Mouse (Mus musculus) heart, embryonic 16.5 days (tissue): ENCODE measurements around the gene Fra10ac1. TPM values are rescaled to one million over a fixed set of nuclear protein-coding genes. Genes with fewer than 3 reads are reported as not detected.
A peak's percentile ranks its signal among the peaks of the same experiment; 100 is the strongest.

Source experiments
- ATAC-seq: fragments of 200-750 bp; cut with Nextera tagmentation; replicated peaks from 2 replicates; pipeline ENCODE4 v1.8.0; 2017; ENCODE audit warnings: moderate number of reproducible peaks; ENCODE audit not compliant: insufficient read depth, low FRiP score; ENCODE audit errors: extremely low read depth
- H3K27ac ChIP-seq: fragments of 300-500 bp; sonication (generic); 2 replicates; pipeline ENCODE4 v1.5.1; 2014; ENCODE audit warnings: mild to moderate bottlenecking, low read length, control low read depth, moderate library complexity
- H3K27me3 ChIP-seq: fragments of 300-500 bp; sonication (generic); 2 replicates; pipeline ENCODE4 v1.6.1; 2014; ENCODE audit warnings: low read length, mixed read lengths; ENCODE audit not compliant: control insufficient read depth, insufficient read depth
- H3K36me3 ChIP-seq: fragments of 300-500 bp; sonication (generic); 2 replicates; pipeline ENCODE4 v1.6.1; 2014; ENCODE audit not compliant: control insufficient read depth, insufficient read depth
- H3K4me1 ChIP-seq: fragments of 300-500 bp; sonication (generic); 2 replicates; pipeline ENCODE4 v1.6.1; 2014; ENCODE audit warnings: low read length, mixed read lengths; ENCODE audit not compliant: control insufficient read depth, insufficient read depth
- H3K4me2 ChIP-seq: fragments of 300-500 bp; sonication (generic); 2 replicates; pipeline ENCODE4 v1.6.1; 2014; ENCODE audit warnings: low read depth, mild to moderate bottlenecking, control low read depth, low read length
- H3K4me3 ChIP-seq: fragments of 300-500 bp; sonication (generic); 2 replicates; pipeline ENCODE4 v1.5.1; 2014; ENCODE audit warnings: mild to moderate bottlenecking, control low read depth, low read length
- H3K9ac ChIP-seq: fragments of 300-500 bp; sonication (generic); 2 replicates; pipeline ENCODE4 v1.6.1; 2014; ENCODE audit warnings: low read length, control low read depth
- H3K9me3 ChIP-seq: fragments of 300-500 bp; sonication (generic); replicated peaks from 2 replicates; pipeline ENCODE4 v1.6.1; 2016; ENCODE audit warnings: low read length; ENCODE audit not compliant: control insufficient read depth
- WGBS: fragments of 180-500 bp; shearing (Covaris S2); extraction: QIAGEN DNeasy Blood & Tissue Kit; methylation state at CpG from one replicate; pipeline ENCODE4 v1.1.7; 2014; 5-methylcytosine and 5-hydroxymethylcytosine counted together
- polyA plus RNA-seq: library from polyadenylated mRNA; unstranded; fragments of >200 nt; fragmentation: Nextera tagmentation; extraction: Ambion mirVana; gene quantifications from 2 replicates; pipeline ENCODE4 v1.2.1, GENCODE M21; 2015

The Fra10ac1 gene
- polyA plus RNA-seq, 1 experiment from 2014 or later: 29.2 TPM

DNA sequence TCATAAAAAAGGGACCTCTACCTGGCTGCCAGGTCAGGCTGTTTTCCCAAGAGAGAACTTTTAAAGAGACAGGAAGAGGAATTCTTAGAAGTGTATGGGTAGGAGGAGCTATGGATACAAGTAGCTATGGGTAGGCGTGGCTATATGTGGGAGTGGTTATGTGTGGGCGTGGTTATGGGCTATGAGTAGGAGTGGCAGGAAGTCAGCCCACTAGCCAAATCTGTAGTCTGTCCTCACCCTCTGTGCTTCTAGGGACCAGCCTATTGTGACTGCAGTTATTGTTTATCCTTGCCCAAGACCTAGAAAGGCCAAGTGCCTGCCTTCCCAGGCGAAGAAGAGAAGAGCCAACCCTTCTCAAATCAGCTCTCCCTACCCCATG is 13.9 kb upstream of the Fra10ac1 start:
- H3K4me1 ChIP-seq: no peaks in the 10 kb centered on the region
- no peak overlapping the region for H3K4me3 ChIP-seq
- H3K36me3 ChIP-seq: no peaks in the 10 kb centered on the region
- no peak overlapping the region for H3K9ac ChIP-seq
- H3K27me3 ChIP-seq: no peaks in the 10 kb centered on the region
- no peaks in the 10 kb centered on the region for H3K9me3 ChIP-seq
- no peak overlapping the region for H3K27ac ChIP-seq
- WGBS: 36% methylated on average over 3 of the region's 3 CpGs
- H3K4me2 ChIP-seq: no peak overlapping the region
- ATAC-seq: no peak; the same call in 1 of the 2 replicates

- Histone ChIP-seq H3K4me1 (no peaks in the 10 kb centered on the region), H3K27ac (no peak overlapping the region), H3K9ac (no peak overlapping the region), H3K9me3 (no peaks in the 10 kb centered on the region), H3K36me3 (no peaks in the 10 kb centered on the region), H3K27me3 (no peaks in the 10 kb centered on the region), H3K4me3 (no peak overlapping the region), H3K4me2 (no peak overlapping the region)
- 65% methylated on average over 5 of the region's 5 CpGs for WGBS
- no peak for ATAC-seq
Measured at GRCm38 (mm10) chr19:38236526-38236925, 12.6 kb upstream of the Fra10ac1 start.

DNA sequence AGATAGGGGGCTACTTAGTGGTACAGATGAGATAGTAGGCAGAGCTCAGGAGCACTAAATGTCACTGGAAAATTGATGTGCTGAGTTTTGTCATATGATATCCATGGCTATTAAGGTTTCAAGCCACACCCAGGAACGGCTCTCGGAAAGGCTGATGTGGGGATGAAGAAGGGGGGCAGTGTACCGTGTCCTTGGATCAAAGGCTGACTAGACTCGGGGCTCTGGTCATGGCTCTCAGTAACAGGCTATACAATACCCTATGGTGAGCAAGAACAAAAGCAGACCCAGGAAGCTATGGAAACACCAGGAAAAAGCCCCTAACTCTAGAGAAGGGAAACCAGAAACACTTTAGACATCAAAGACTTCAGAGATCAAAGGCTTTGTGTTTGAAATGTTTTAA is 8.6 kb upstream of the Fra10ac1 start:
- no peak overlapping the region for H3K4me2 ChIP-seq
- H3K9me3 ChIP-seq: peaks cover 8% of the 10 kb centered on the region; the same call in 1 of the 2 replicates
- no peak overlapping the region for H3K27ac ChIP-seq
- H3K4me1 ChIP-seq: no peaks in the 10 kb centered on the region
- H3K4me3 ChIP-seq: no peak overlapping the region
- no peak for ATAC-seq
- WGBS: 55% methylated on average over 4 of the region's 4 CpGs
- H3K36me3 ChIP-seq: no peaks in the 10 kb centered on the region
- H3K27me3 ChIP-seq: no peaks in the 10 kb centered on the region
- no peak overlapping the region for H3K9ac ChIP-seq

DNA sequence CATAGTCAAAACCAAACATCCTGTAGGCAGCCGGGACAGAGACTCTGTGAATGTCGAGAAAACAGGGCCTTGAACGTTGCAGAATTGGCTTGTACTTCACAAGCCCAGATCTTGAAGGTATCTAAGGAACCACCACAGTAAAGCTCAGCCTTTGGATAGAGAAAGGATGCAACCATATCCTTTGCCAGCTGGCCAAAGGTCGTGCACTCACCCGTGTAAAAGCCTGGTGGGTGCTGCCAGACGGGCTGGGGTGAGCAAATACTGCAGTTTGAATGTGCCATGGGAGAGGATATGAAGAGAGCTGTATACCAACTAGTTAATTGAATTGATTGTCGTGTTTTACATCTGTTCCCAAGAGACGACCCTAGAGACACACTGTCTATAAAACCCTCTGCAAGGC is 8.1 kb upstream of the Fra10ac1 start:
- H3K9me3 ChIP-seq: peaks cover 8% of the 10 kb centered on the region; the same call in 1 of the 2 replicates
- no peaks in the 10 kb centered on the region for H3K4me1 ChIP-seq
- no peak overlapping the region for H3K4me2 ChIP-seq
- no peak overlapping the region for H3K4me3 ChIP-seq
- no peaks in the 10 kb centered on the region for H3K36me3 ChIP-seq
- no peaks in the 10 kb centered on the region for H3K27me3 ChIP-seq
- 59% methylated on average over 8 of the region's 8 CpGs for WGBS
- H3K9ac ChIP-seq: no peak overlapping the region
- H3K27ac ChIP-seq: no peak overlapping the region
- no peak for ATAC-seq

GRCm38 (mm10) chr19:38228699-38229098 is 4.7 kb upstream of the Fra10ac1 start:
- Histone ChIP-seq H3K4me1 (peaks cover 5% of the 10 kb centered on the region; the same call in 1 of the 2 replicates), H3K4me2 (no peak overlapping the region), H3K9me3 (peaks cover 8% of the 10 kb centered on the region; the same call in 1 of the 2 replicates), H3K9ac (no peak overlapping the region), H3K4me3 (no peak overlapping the region), H3K36me3 (no peaks in the 10 kb centered on the region), H3K27me3 (no peaks in the 10 kb centered on the region), H3K27ac (no peak overlapping the region)
- WGBS: 55% methylated on average over 2 of the region's 2 CpGs
- no peak for ATAC-seq

DNA sequence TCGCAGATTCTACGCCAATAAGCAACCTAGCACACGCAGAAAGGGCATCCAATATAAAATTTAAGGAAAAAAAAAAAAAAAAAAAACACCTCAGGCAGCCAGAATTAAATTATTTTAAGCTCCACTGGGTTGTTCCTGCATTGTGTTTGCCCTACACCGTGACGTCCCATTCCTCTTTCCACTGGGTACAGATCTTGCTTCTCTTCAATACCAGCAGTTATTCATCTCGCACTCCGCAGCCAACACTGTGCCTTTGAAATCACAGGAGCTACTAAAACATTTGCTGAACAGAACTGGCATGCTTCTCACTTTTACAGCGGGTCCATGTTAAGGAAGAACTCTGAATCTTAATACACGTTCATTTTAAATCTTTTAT is 717 bp upstream of the Fra10ac1 start:
- ATAC-seq: no peak
- Histone ChIP-seq H3K4me1 (peaks cover 10% of the 10 kb centered on the region), H3K4me2 (peak overlapping the region; percentile 96), H3K9ac (peak overlapping the region; percentile 90), H3K27ac (peak overlapping the region; percentile 91), H3K36me3 (0 out of 2 replicates have a peak, but pooled peaks cover 1% of the 10 kb centered on the region), H3K9me3 (peaks cover 5% of the 10 kb centered on the region; the same call in 1 of the 2 replicates), H3K4me3 (peak overlapping the region; percentile 94), H3K27me3 (no peaks in the 10 kb centered on the region)
- WGBS: 15% methylated on average over 9 of the region's 9 CpGs

DNA sequence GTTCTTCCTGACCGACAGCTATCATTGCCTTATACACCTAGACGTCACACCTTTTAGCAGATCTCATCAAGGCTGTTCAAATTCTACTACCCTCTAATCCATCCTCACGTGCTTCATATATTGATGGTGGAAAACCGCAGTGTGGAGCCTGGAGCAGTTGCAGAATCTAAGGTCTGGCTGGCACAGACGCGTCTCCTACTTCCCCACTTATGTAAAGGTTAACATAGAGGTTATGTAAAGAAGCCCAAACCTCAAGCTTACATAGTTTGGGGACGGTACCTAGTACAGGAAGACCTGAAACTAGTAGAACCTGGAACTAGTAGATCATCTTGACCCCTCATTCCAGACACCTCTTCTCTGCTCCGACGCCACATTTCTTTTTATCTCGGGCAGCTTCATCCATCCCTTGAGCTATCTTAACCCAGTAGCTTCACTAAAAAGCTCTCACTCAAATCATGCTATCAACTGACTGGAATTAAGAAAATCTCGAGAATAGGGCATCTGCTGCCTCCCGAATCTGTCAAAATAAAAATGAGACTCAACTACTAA is 526 bp downstream of the Fra10ac1 start:
- Histone ChIP-seq H3K36me3 (peaks cover 5% of the 10 kb centered on the region), H3K9me3 (no peaks in the 10 kb centered on the region), H3K9ac (peak overlapping the region; percentile 90), H3K4me1 (peaks cover 10% of the 10 kb centered on the region), H3K27ac (peak overlapping the region; percentile 91), H3K4me3 (peak overlapping the region; percentile 94), H3K4me2 (peak overlapping the region; percentile 96), H3K27me3 (no peaks in the 10 kb centered on the region)
- no peak for ATAC-seq
- WGBS: 11% methylated on average over 12 of the region's 12 CpGs

DNA sequence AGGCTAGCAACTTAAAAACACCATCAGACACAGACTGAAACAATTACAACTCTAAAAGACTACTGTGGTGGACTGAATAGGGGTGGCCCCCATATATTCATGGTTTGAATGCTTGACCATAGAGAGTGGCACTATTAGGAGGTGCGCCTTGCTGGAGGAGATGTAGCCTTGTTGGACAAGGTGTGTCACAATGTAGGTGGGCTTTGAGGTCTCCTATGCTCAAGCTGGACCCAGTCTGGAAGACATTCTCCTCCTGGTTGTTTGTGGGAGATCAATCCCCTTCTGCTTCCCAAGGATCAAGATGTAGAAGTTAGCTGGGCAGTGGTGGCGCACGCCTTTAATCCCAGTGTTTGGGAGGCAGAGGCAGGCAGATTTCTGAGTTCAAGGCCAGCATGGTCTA is 6.3 kb downstream of the Fra10ac1 start:
- no peak overlapping the region for H3K4me2 ChIP-seq
- H3K9me3 ChIP-seq: no peaks in the 10 kb centered on the region
- H3K4me3 ChIP-seq: no peak overlapping the region
- no peak overlapping the region for H3K9ac ChIP-seq
- no peak for ATAC-seq
- 96% methylated on average over 3 of the region's 3 CpGs for WGBS
- no peaks in the 10 kb centered on the region; the same call in 1 of the 2 replicates for H3K4me1 ChIP-seq
- no peaks in the 10 kb centered on the region for H3K27me3 ChIP-seq
- H3K27ac ChIP-seq: no peak overlapping the region
- peaks cover 15% of the 10 kb centered on the region for H3K36me3 ChIP-seq

DNA sequence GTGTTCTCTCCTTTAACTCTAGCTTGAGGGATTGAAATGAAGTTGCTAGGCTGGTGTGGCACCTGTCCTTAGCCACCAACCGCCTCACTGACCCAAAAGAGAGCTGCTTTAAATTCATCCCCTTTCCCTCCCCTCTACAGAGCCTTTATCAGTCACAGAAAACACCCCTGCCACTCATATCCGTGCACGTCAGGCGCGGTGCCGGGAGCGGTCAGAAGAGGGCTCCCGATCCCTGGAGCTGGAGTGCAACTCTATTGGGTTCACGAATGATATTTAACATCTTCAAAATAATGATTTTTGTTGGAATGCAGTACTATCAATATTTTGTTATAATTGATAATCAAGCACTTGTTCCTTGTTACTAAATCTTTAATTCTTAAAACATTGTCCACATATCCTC is 17.3 kb downstream of the Fra10ac1 start:
- H3K4me2 ChIP-seq: no peak overlapping the region
- no peak overlapping the region for H3K9ac ChIP-seq
- H3K36me3 ChIP-seq: peaks cover 12% of the 10 kb centered on the region
- WGBS: 50% methylated on average over 9 of the region's 9 CpGs
- no peak for ATAC-seq
- H3K4me1 ChIP-seq: no peaks in the 10 kb centered on the region
- 0 out of 2 replicates have a peak, but pooled peaks cover 2% of the 10 kb centered on the region for H3K9me3 ChIP-seq
- no peak overlapping the region for H3K27ac ChIP-seq
- H3K4me3 ChIP-seq: no peak overlapping the region
- H3K27me3 ChIP-seq: no peaks in the 10 kb centered on the region
